Mouse (Mus musculus) MEL (cell line): Measurements from ENCODE around the gene Dvl2. TPM values are rescaled to one million over a fixed set of nuclear protein-coding genes. Genes with fewer than 3 reads are reported as not detected.
A peak's percentile ranks its signal among the peaks of the same experiment; 100 is the strongest.

ENCODE experiments used
- DNase-seq: peaks from one replicate; pipeline ENCODE4 v3.0.0; 2011; ENCODE audit warnings: low read depth, low spot score
- H3K27ac ChIP-seq: 2 replicates; pipeline ENCODE4 v1.5.1; 2012; ENCODE audit warnings: low read depth, mild to moderate bottlenecking, control low read depth, low read length, moderate library complexity; ENCODE audit not compliant: control insufficient read depth
- H3K27me3 ChIP-seq, 2 experiments: fragments of 150-350 bp in 1 of 2; sonication (generic) in 1 of 2; 2 replicates each; pipeline ENCODE4 v1.6.1; 2012; ENCODE audit warnings: low read length in 2 of 2, mild to moderate bottlenecking in 2 of 2, improper control_type of control experiment in 1 of 2, moderate library complexity in 1 of 2; ENCODE audit not compliant: insufficient read depth in 2 of 2, control insufficient read depth in 1 of 2
- H3K36me3 ChIP-seq, 2 experiments: 2 replicates each; pipeline ENCODE4 v1.6.1; 2012 to 2014; ENCODE audit warnings: low read length in 2 of 2, improper control_type of control experiment in 1 of 2, inconsistent platforms in 1 of 2, mild to moderate bottlenecking in 1 of 2; ENCODE audit not compliant: insufficient read depth in 2 of 2, control insufficient read depth in 1 of 2
- H3K4me1 ChIP-seq, 2 experiments: fragments of 150-350 bp in 1 of 2; sonication (generic) in 1 of 2; 2 replicates each; pipeline ENCODE4 v1.6.1; 2012; ENCODE audit warnings: low read length in 2 of 2, improper control_type of control experiment in 1 of 2, mild to moderate bottlenecking in 1 of 2; ENCODE audit not compliant: insufficient read depth in 2 of 2, control insufficient read depth in 1 of 2
- H3K4me3 ChIP-seq, 2 experiments: fragments of 150-350 bp in 1 of 2; sonication (generic) in 1 of 2; 2 replicates each; pipeline ENCODE4 v1.5.1; 2012; ENCODE audit warnings: low read depth in 2 of 2, low read length in 2 of 2, mild to moderate bottlenecking in 2 of 2, moderate library complexity in 2 of 2, control low read depth in 1 of 2, improper control_type of control experiment in 1 of 2; ENCODE audit not compliant: control insufficient read depth in 1 of 2, insufficient read depth in 1 of 2
- H3K79me2 ChIP-seq: 2 replicates; pipeline ENCODE4 v1.6.1; 2012; ENCODE audit warnings: mild to moderate bottlenecking, low read length, moderate library complexity; ENCODE audit not compliant: control insufficient read depth, poor library complexity, insufficient read depth
- H3K9ac ChIP-seq: 2 replicates; pipeline ENCODE4 v1.6.1; 2012; ENCODE audit warnings: low read depth, mild to moderate bottlenecking, control low read depth, low read length, moderate library complexity; ENCODE audit not compliant: control insufficient read depth, poor library complexity, severe bottlenecking
- H3K9me3 ChIP-seq: fragments of 150-350 bp; sonication (generic); replicated peaks from 2 replicates; pipeline ENCODE4 v1.6.1; 2012; ENCODE audit warnings: mild to moderate bottlenecking, low read length, improper control_type of control experiment, moderate library complexity; ENCODE audit not compliant: insufficient read depth
- CHD2 ChIP-seq: IDR thresholded peaks from 2 replicates; pipeline ENCODE4 v1.6.1; 2011; ENCODE audit warnings: low read length, improper control_type of control experiment
- CTCF ChIP-seq, 3 experiments: IDR thresholded peaks in 2 of 3; conservative IDR thresholded peaks in 1 of 3; 2 replicates each; pipeline ENCODE4 v1.5.1; 2011 to 2012; ENCODE audit warnings: low read length in 3 of 3, low read depth in 2 of 3, mild to moderate bottlenecking in 2 of 3, improper control_type of control experiment in 1 of 3, inconsistent platforms in 1 of 3, mixed read lengths in 1 of 3, moderate library complexity in 1 of 3; ENCODE audit not compliant: control insufficient read depth in 1 of 3, insufficient read depth in 1 of 3, poor library complexity in 1 of 3, severe bottlenecking in 1 of 3
- ETS1 ChIP-seq: IDR thresholded peaks from 2 replicates; pipeline ENCODE4 v1.6.1; 2012; ENCODE audit warnings: low read depth, mild to moderate bottlenecking, inconsistent platforms, low read length, improper control_type of control experiment, moderate library complexity
- GATA1 ChIP-seq: IDR thresholded peaks from 2 replicates; pipeline ENCODE4 v1.6.1; 2011; ENCODE audit warnings: low read depth, low read length, improper control_type of control experiment
- HCFC1 ChIP-seq: IDR thresholded peaks from 2 replicates; pipeline ENCODE4 v1.6.1; 2012; ENCODE audit warnings: low read depth, mild to moderate bottlenecking, inconsistent platforms, low read length, improper control_type of control experiment, moderate library complexity
- KAT2A ChIP-seq: conservative IDR thresholded peaks from 2 replicates; pipeline ENCODE4 v1.6.1; 2012; ENCODE audit warnings: low read depth, low read length, improper control_type of control experiment, inconsistent platforms
- MAFK ChIP-seq: IDR thresholded peaks from 2 replicates; pipeline ENCODE4 v1.6.1; 2011; ENCODE audit warnings: low read depth, mild to moderate bottlenecking, low read length, improper control_type of control experiment, borderline replicate concordance
- MAZ ChIP-seq: IDR thresholded peaks from 2 replicates; pipeline ENCODE4 v1.6.1; 2012; ENCODE audit warnings: low read depth, mild to moderate bottlenecking, inconsistent platforms, low read length, improper control_type of control experiment
- MYB ChIP-seq: IDR thresholded peaks from 2 replicates; pipeline ENCODE4 v1.6.1; 2011; ENCODE audit warnings: mild to moderate bottlenecking, low read depth, low read length, improper control_type of control experiment
- NELFE ChIP-seq: IDR thresholded peaks from 2 replicates; pipeline ENCODE4 v1.6.1; 2011; ENCODE audit warnings: low read depth, low read length, improper control_type of control experiment
- NRF1 ChIP-seq: IDR thresholded peaks from 2 replicates; pipeline ENCODE4 v1.6.1; 2014; ENCODE audit warnings: low read depth, mild to moderate bottlenecking, inconsistent platforms, low read length, improper control_type of control experiment, moderate library complexity; ENCODE audit not compliant: poor library complexity, insufficient read depth, severe bottlenecking
- POLR2A ChIP-seq, 2 experiments: IDR thresholded peaks; 2 replicates each; pipeline ENCODE4 v1.6.1; 2011 to 2012; ENCODE audit warnings: low read length in 2 of 2, mild to moderate bottlenecking in 2 of 2, control low read depth in 1 of 2, improper control_type of control experiment in 1 of 2, low read depth in 1 of 2, moderate library complexity in 1 of 2; ENCODE audit not compliant: control insufficient read depth in 1 of 2, insufficient read depth in 1 of 2, poor library complexity in 1 of 2
- RAD21 ChIP-seq: IDR thresholded peaks from 2 replicates; pipeline ENCODE4 v1.6.1; 2011; ENCODE audit warnings: mild to moderate bottlenecking, low read depth, low read length, improper control_type of control experiment
- RCOR1 ChIP-seq: IDR thresholded peaks from 2 replicates; pipeline ENCODE4 v1.6.1; 2012; ENCODE audit warnings: low read depth, mild to moderate bottlenecking, inconsistent platforms, low read length, improper control_type of control experiment
- SIN3A ChIP-seq: IDR thresholded peaks from 2 replicates; pipeline ENCODE4 v1.6.1; 2012; ENCODE audit warnings: low read length, improper control_type of control experiment, inconsistent platforms
- SMC3 ChIP-seq: IDR thresholded peaks from 2 replicates; pipeline ENCODE4 v1.6.1; 2011; ENCODE audit warnings: low read depth, low read length, improper control_type of control experiment
- TAL1 ChIP-seq: IDR thresholded peaks from 2 replicates; pipeline ENCODE4 v1.6.1; 2012; ENCODE audit warnings: mild to moderate bottlenecking, inconsistent platforms, low read length, moderate library complexity, mixed read lengths
- TBP ChIP-seq: IDR thresholded peaks from 2 replicates; pipeline ENCODE4 v1.8.0; 2011; ENCODE audit warnings: low read depth, low read length, improper control_type of control experiment
- TCF12 ChIP-seq: IDR thresholded peaks from 2 replicates; pipeline ENCODE4 v1.6.1; 2014; ENCODE audit warnings: low read depth, mild to moderate bottlenecking, inconsistent platforms, low read length, improper control_type of control experiment, moderate library complexity
- UBTF ChIP-seq: IDR thresholded peaks from 2 replicates; pipeline ENCODE4 v1.6.1; 2012; ENCODE audit warnings: low read depth, mild to moderate bottlenecking, inconsistent platforms, low read length, improper control_type of control experiment, moderate library complexity, borderline replicate concordance; ENCODE audit not compliant: insufficient read depth
- USF1 ChIP-seq: IDR thresholded peaks from 2 replicates; pipeline ENCODE4 v1.6.1; 2014; ENCODE audit warnings: low read depth, mild to moderate bottlenecking, inconsistent platforms, low read length, improper control_type of control experiment, moderate library complexity
- USF2 ChIP-seq, 2 experiments: IDR thresholded peaks; 2 replicates each; pipeline ENCODE4 v1.6.1; 2011 to 2012; ENCODE audit warnings: improper control_type of control experiment in 2 of 2, low read length in 2 of 2, borderline replicate concordance in 1 of 2, inconsistent platforms in 1 of 2, low read depth in 1 of 2, mild to moderate bottlenecking in 1 of 2; ENCODE audit not compliant: insufficient read depth in 1 of 2
- ZC3H11A ChIP-seq: IDR thresholded peaks from 2 replicates; pipeline ENCODE4 v1.6.1; 2012; ENCODE audit warnings: low read depth, mild to moderate bottlenecking, inconsistent platforms, low read length, improper control_type of control experiment
- ZMIZ1 ChIP-seq: IDR thresholded peaks from 2 replicates; pipeline ENCODE4 v1.6.1; 2012; ENCODE audit warnings: low read depth, mild to moderate bottlenecking, inconsistent platforms, low read length, improper control_type of control experiment, moderate library complexity
- ZNF384 ChIP-seq: IDR thresholded peaks from 2 replicates; pipeline ENCODE4 v1.6.1; 2012; ENCODE audit warnings: low read depth, mild to moderate bottlenecking, inconsistent platforms, low read length, improper control_type of control experiment
- polyA plus RNA-seq, 2 experiments: library from polyadenylated mRNA; stranded (reverse) in 1 of 2; unstranded in 1 of 2; fragments of >175 nt in 1 of 2; fragments of >200 nt in 1 of 2; gene quantifications; 2 replicates each; pipeline versions ENCODE4 v1.2.1 to v1.2.4; 2012; ENCODE audit warnings: low replicate concordance in 2 of 2, low read depth in 1 of 2; ENCODE audit not compliant: insufficient read length in 2 of 2, insufficient read depth in 1 of 2, missing spikeins in 1 of 2
- total RNA-seq: library from RNA; depleted of rRNA; stranded (reverse); fragments of 300-350 nt; gene quantifications from 2 replicates; pipeline ENCODE4 v1.2.3, GENCODE M21; 2012

Gene Dvl2
- total and polyA plus RNA-seq, 3 experiments = 38.5 to 40.1 TPM; not detected in 1

- H3K36me3 ChIP-seq = no peaks in the 10 kb centered on the region
- no peaks in the 10 kb centered on the region; a peak in 1 of 4 replicates for H3K27me3 ChIP-seq
- H3K4me1 ChIP-seq = no peaks in the 10 kb centered on the region
- no peaks in the 10 kb centered on the region for H3K79me2 ChIP-seq
- H3K9me3 ChIP-seq = no peaks in the 10 kb centered on the region
- H3K27ac ChIP-seq = no peak overlapping the region
- H3K9ac ChIP-seq = no peak overlapping the region
- no peak for TF ChIP-seq HCFC1
- TF ChIP-seq ZC3H11A = peak; percentile 79
- TF ChIP-seq UBTF = no peak
- TF ChIP-seq CTCF (IDR thresholded peaks at IDR 0.05 in 2 of 3, conservative IDR thresholded peaks at IDR 0.05 in 1 of 3; ENCODE audit: control insufficient read depth in 1 of 3, insufficient read depth in 1 of 3, low read depth in 2 of 3, low read length in 3 of 3, poor library complexity in 1 of 3, severe bottlenecking in 1 of 3) = peak; percentile 96 to 98 (median 98)
- TF ChIP-seq TBP = no peak
- peak; percentile 94 for TF ChIP-seq SMC3
- TF ChIP-seq RAD21 = peak; percentile 98
- TF ChIP-seq ZNF384 = no peak
- peak; percentile 13; the same call in 1 of the 2 replicates for TF ChIP-seq GATA1
- DNase-seq = peak; percentile 79
- H3K4me3 ChIP-seq = no peak overlapping the region
These were observed 55.3 kb downstream of the Dvl2 start for GRCm38 (mm10) chr11:70055618-70056214.

- H3K4me1 ChIP-seq = no peaks in the 10 kb centered on the region
- TF ChIP-seq ZC3H11A (no peak), NELFE (no peak), NRF1 (no peak), ZMIZ1 (no peak), HCFC1 (no peak), KAT2A (no peak)
- H3K36me3 ChIP-seq = no peaks in the 10 kb centered on the region
- no peak overlapping the region for H3K27ac ChIP-seq
- H3K9ac ChIP-seq = no peak overlapping the region
- H3K27me3 ChIP-seq = no peaks in the 10 kb centered on the region
- H3K9me3 ChIP-seq = no peaks in the 10 kb centered on the region
- no peak overlapping the region for H3K4me3 ChIP-seq
- H3K79me2 ChIP-seq = no peaks in the 10 kb centered on the region
- no peak for DNase-seq
These were observed 57.4 kb downstream of the Dvl2 start for GRCm38 (mm10) chr11:70057805-70058204.

GRCm38 (mm10) chr11:70059930-70060329, 59.5 kb downstream of the Dvl2 start:
- H3K79me2 ChIP-seq = no peaks in the 10 kb centered on the region

More at GRCm38 (mm10) chr11:70059930-70060329, 59.5 kb downstream of the Dvl2 start:
- H3K4me1 ChIP-seq = no peaks in the 10 kb centered on the region
- no peaks in the 10 kb centered on the region for H3K9me3 ChIP-seq
- TF ChIP-seq TCF12 = no peak
- TF ChIP-seq ETS1 = no peak
- TF ChIP-seq SIN3A = no peak
- TF ChIP-seq POLR2A (IDR thresholded peaks at IDR 0.05; ENCODE audit: control insufficient read depth in 1 of 2, insufficient read depth in 1 of 2, low read depth in 1 of 2, low read length in 2 of 2, poor library complexity in 1 of 2) = no peak
- no peak for TF ChIP-seq TAL1
- no peak for TF ChIP-seq RCOR1
- TF ChIP-seq MAZ = no peak
- TF ChIP-seq ZMIZ1 = no peak
- TF ChIP-seq TBP = no peak
- no peak for TF ChIP-seq MYB
- no peak for TF ChIP-seq RAD21
- no peak for TF ChIP-seq NRF1
- no peak for TF ChIP-seq MAFK
- no peak for TF ChIP-seq NELFE
- TF ChIP-seq USF1 = no peak
- TF ChIP-seq CHD2 = no peak
- TF ChIP-seq ZNF384 = no peak
- TF ChIP-seq USF2 (IDR thresholded peaks at IDR 0.05; ENCODE audit: borderline replicate concordance in 1 of 2, insufficient read depth in 1 of 2, low read depth in 1 of 2, low read length in 2 of 2) = no peak
- TF ChIP-seq, all 39 proteins: peak for 0
- DNase-seq = no peak
- Histone ChIP-seq H3K27me3 (no peaks in the 10 kb centered on the region), H3K36me3 (no peaks in the 10 kb centered on the region), H3K27ac (no peak overlapping the region), H3K9ac (no peak overlapping the region), H3K4me3 (no peak overlapping the region)
